Mouse (Mus musculus) thymus, adult 2 months (tissue): ENCODE data around the gene Arl1.

ENCODE experiments used
- CTCF ChIP-seq: fragments of 200-500 bp; IDR thresholded peaks from 2 replicates; pipeline ENCODE4 v1.5.1; 2012; ENCODE audit warnings: mild to moderate bottlenecking, control low read depth, low read length, moderate library complexity, borderline replicate concordance; ENCODE audit not compliant: control insufficient read depth, poor library complexity, insufficient read depth; ENCODE audit errors: extremely low read depth
- POLR2A ChIP-seq: fragments of 200-500 bp; IDR thresholded peaks from 2 replicates; pipeline ENCODE4 v1.6.1; 2012; ENCODE audit warnings: mild to moderate bottlenecking, low read length, control low read depth, moderate library complexity; ENCODE audit not compliant: control insufficient read depth, poor library complexity, insufficient read depth; ENCODE audit errors: extremely low read depth

GRCm38 (mm10) chr10:88715621-88716020, 15.0 kb upstream of the Arl1 start:
- TF ChIP-seq CTCF (no peak), POLR2A (no peak)
